Mouse (Mus musculus): Measurements from ENCODE around the gene Cuedc1. TPM values are rescaled to one million over a fixed set of nuclear protein-coding genes. Genes with fewer than 3 reads are reported as not detected.
A peak's percentile ranks its signal among the peaks of the same experiment; 100 is the strongest.

Gene Cuedc1
- polyA plus RNA-seq, 1 experiment from 2014 or later = 14.6 TPM

GRCm38 (mm10) chr11:88161651-88162362, 63.9 kb downstream of the Cuedc1 start:
- Histone ChIP-seq H3K4me3 (ENCODE audit: low read length) (peak overlapping the region; percentile 35), H3K27me3 (ENCODE audit: insufficient read depth, low read length) (no peaks in the 10 kb centered on the region), H3K36me3 (ENCODE audit: insufficient read depth, low read length) (no peaks in the 10 kb centered on the region), H3K9ac (replicated peaks; ENCODE audit: low read length) (peak overlapping the region; percentile 65), H3K9me3 (ENCODE audit: low read length) (no peaks in the 10 kb centered on the region), H3K27ac (ENCODE audit: low read length) (peak overlapping the region; percentile 90), H3K4me2 (replicated peaks; ENCODE audit: low read depth, low read length) (peak overlapping the region; percentile 64), H3K4me1 (ENCODE audit: insufficient read depth, low read length) (peaks cover 65% of the 10 kb centered on the region)
- 4% methylated on average over 12 of the region's 15 CpGs for WGBS
- ATAC-seq (ENCODE audit: low FRiP score, low TSS enrichment) = peak; percentile 62

DNA sequence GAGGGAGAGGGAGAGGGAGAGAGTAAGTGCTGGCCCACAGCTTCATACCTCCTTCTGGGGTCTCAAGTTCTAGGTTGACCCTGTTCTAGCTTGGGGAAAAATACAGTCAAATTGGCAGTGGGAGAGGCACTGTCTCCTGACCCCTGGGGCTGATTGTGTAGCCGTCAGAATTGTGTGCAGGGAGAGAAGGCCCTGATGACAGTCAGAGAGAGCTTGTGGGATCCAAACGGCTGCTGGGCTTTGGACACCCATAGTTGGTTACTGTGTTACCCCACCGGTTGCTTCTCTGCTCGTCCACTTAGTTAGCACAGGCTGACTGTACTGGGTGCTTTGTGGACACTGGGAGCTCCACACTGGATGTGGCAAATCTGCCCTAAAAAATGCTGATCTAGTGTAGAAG, 64.9 kb downstream of the Cuedc1 start:
- Histone ChIP-seq H3K4me1 (ENCODE audit: insufficient read depth, low read length) (peaks cover 62% of the 10 kb centered on the region), H3K4me2 (replicated peaks; ENCODE audit: low read depth, low read length) (no peak overlapping the region), H3K4me3 (ENCODE audit: low read length) (no peak overlapping the region), H3K9ac (replicated peaks; ENCODE audit: low read length) (no peak overlapping the region), H3K36me3 (ENCODE audit: insufficient read depth, low read length) (no peaks in the 10 kb centered on the region), H3K27ac (ENCODE audit: low read length) (no peak overlapping the region), H3K27me3 (ENCODE audit: insufficient read depth, low read length) (no peaks in the 10 kb centered on the region), H3K9me3 (ENCODE audit: low read length) (no peaks in the 10 kb centered on the region)
- 59% methylated on average over 4 of the region's 4 CpGs for WGBS
- ATAC-seq (ENCODE audit: low FRiP score, low TSS enrichment) = no peak

DNA sequence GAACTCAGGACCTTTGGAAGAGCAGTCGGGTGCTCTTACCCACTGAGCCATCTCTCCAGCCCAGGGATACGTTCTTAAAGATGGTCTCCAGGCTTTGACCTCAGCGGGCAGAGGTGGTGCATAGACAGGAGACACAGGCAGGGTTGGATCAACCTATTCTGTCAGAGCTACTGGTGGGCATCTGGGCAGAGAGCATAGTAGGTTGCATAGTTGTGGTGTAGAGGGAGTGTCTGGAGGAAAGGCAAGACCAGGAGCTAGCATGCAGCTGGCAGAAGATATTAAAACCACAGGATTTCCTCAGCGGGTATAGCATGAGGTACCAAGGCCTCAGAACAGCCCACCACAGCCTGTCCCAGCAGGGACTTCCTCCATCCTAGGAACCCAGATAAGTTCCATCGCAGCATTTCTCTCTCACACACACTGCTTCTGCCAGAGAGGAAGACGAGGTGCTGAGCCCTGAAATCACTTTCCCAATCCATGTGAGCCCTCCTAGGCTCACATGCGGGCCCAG, 66.4 kb downstream of the Cuedc1 start:
- no peak overlapping the region; the same call in 1 of the 2 replicates for H3K4me2 ChIP-seq (replicated peaks; ENCODE audit: low read depth, low read length)
- no peak overlapping the region for H3K4me3 ChIP-seq (ENCODE audit: low read length)
- no peaks in the 10 kb centered on the region for H3K27me3 ChIP-seq (ENCODE audit: insufficient read depth, low read length)
- H3K9me3 ChIP-seq (ENCODE audit: low read length) = no peaks in the 10 kb centered on the region
- no peak for ATAC-seq (ENCODE audit: low FRiP score, low TSS enrichment)
- H3K36me3 ChIP-seq (ENCODE audit: insufficient read depth, low read length) = no peaks in the 10 kb centered on the region
- H3K9ac ChIP-seq (replicated peaks; ENCODE audit: low read length) = peak overlapping the region; percentile 48
- peak overlapping the region; percentile 83 for H3K27ac ChIP-seq (ENCODE audit: low read length)
- H3K4me1 ChIP-seq (ENCODE audit: insufficient read depth, low read length) = peaks cover 53% of the 10 kb centered on the region
- 73% methylated on average over 7 of the region's 7 CpGs for WGBS

GRCm38 (mm10) chr11:88164801-88165377, 67.0 kb downstream of the Cuedc1 start:
- H3K4me2 ChIP-seq (replicated peaks; ENCODE audit: low read depth, low read length) = no peak overlapping the region; the same call in 1 of the 2 replicates
- ATAC-seq (ENCODE audit: low FRiP score, low TSS enrichment) = peak; percentile 12; the same call in 1 of the 2 replicates
- H3K9ac ChIP-seq (replicated peaks; ENCODE audit: low read length) = peak overlapping the region; percentile 48
- no peaks in the 10 kb centered on the region for H3K9me3 ChIP-seq (ENCODE audit: low read length)
- no peak overlapping the region for H3K4me3 ChIP-seq (ENCODE audit: low read length)
- WGBS = 13% methylated on average over 15 of the region's 15 CpGs
- H3K4me1 ChIP-seq (ENCODE audit: insufficient read depth, low read length) = peaks cover 54% of the 10 kb centered on the region
- peak overlapping the region; percentile 83 for H3K27ac ChIP-seq (ENCODE audit: low read length)
- no peaks in the 10 kb centered on the region for H3K36me3 ChIP-seq (ENCODE audit: insufficient read depth, low read length)
- H3K27me3 ChIP-seq (ENCODE audit: insufficient read depth, low read length) = no peaks in the 10 kb centered on the region

DNA sequence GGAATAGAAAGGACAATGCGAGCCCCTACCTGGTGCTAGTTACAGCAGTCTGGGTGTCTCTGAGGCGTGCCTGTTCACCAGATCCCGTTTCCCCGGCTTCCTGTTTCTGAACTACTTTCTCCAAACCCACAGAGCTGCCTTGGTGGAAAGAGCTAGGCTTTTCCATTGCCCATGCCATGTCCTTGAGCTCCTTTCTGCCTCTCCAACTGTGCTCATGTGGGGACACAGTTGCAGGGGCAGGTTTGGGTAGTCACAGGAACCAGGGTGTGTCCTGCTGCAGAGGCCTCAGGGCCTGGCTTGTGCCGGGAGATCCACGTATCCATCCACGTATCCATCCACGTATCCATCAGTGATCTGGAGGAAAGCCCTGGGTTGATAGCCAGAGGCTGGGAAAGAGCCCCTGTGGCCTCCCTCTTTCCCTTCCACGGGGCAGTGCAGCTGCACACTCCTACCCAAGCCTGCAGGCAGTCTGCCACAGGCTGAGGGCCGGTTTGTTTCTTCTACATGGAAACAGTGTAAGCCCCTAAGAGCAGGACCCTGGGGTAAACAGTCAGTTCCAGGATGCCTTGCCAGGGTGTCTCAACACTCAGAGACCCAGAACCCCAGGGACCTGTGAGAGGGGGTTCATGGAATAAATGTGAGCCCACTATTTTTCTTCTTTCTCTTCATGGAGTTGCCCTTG, 68.0 kb downstream of the Cuedc1 start:
- H3K9ac ChIP-seq (replicated peaks; ENCODE audit: low read length) = 0 out of 2 replicates have a peak overlapping the region, but pooled peaks have one; percentile 48
- WGBS = 55% methylated on average over 10 of the region's 10 CpGs
- H3K4me2 ChIP-seq (replicated peaks; ENCODE audit: low read depth, low read length) = no peak overlapping the region
- ATAC-seq (ENCODE audit: low FRiP score, low TSS enrichment) = no peak
- H3K36me3 ChIP-seq (ENCODE audit: insufficient read depth, low read length) = no peaks in the 10 kb centered on the region
- H3K27me3 ChIP-seq (ENCODE audit: insufficient read depth, low read length) = no peaks in the 10 kb centered on the region
- H3K4me3 ChIP-seq (ENCODE audit: low read length) = no peak overlapping the region
- peak overlapping the region; percentile 83 for H3K27ac ChIP-seq (ENCODE audit: low read length)
- no peaks in the 10 kb centered on the region for H3K9me3 ChIP-seq (ENCODE audit: low read length)
- H3K4me1 ChIP-seq (ENCODE audit: insufficient read depth, low read length) = peaks cover 47% of the 10 kb centered on the region

DNA sequence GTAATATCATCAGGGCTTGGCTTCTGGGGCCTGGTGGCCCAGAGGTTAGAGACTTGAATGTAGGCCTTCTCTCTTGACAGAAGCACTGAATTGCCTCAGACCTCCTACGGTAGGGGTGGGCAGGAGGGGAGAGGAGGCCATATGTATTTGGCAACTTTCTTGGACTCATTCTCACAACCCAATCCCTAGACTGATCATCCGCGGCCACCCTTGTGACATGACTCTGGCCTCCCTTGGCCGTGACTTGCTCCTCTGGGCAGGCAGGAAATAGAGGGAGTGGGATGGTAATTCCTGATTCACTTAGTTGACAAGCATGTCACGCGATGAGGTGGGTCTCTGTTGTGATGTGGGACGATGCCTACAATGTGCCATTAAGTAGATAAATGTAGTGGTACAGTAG, 68.6 kb downstream of the Cuedc1 start:
- no peak overlapping the region for H3K9ac ChIP-seq (replicated peaks; ENCODE audit: low read length)
- no peak for ATAC-seq (ENCODE audit: low FRiP score, low TSS enrichment)
- H3K36me3 ChIP-seq (ENCODE audit: insufficient read depth, low read length) = no peaks in the 10 kb centered on the region
- peaks cover 43% of the 10 kb centered on the region for H3K4me1 ChIP-seq (ENCODE audit: insufficient read depth, low read length)
- no peak overlapping the region for H3K4me3 ChIP-seq (ENCODE audit: low read length)
- no peak overlapping the region for H3K4me2 ChIP-seq (replicated peaks; ENCODE audit: low read depth, low read length)
- no peaks in the 10 kb centered on the region for H3K9me3 ChIP-seq (ENCODE audit: low read length)
- no peaks in the 10 kb centered on the region for H3K27me3 ChIP-seq (ENCODE audit: insufficient read depth, low read length)
- WGBS = 76% methylated on average over 7 of the region's 7 CpGs
- H3K27ac ChIP-seq (ENCODE audit: low read length) = no peak overlapping the region

DNA sequence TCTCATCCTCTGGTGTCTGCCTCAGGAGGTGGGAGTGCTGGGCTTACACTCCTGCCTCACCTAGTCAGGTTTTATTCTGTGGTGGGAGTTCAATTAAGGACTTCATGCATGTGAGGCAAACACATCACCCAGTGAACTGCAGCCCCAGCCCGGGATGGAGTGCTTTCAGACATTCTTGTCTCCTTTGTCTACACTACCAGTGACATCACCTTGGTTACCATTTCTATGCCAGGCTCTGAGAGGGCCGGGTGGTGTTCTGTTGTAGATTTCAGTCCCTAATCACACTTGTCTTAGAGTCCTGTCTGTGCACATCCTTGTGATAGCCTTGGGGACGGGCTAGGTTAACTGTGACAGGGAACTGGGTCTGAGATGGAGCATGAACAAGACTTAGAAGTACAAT, 70.8 kb downstream of the Cuedc1 start:
- ATAC-seq (ENCODE audit: low FRiP score, low TSS enrichment) = no peak
- H3K36me3 ChIP-seq (ENCODE audit: insufficient read depth, low read length) = no peaks in the 10 kb centered on the region
- WGBS = 80% methylated on average over 3 of the region's 3 CpGs
- H3K4me2 ChIP-seq (replicated peaks; ENCODE audit: low read depth, low read length) = no peak overlapping the region
- H3K27me3 ChIP-seq (ENCODE audit: insufficient read depth, low read length) = no peaks in the 10 kb centered on the region
- H3K9ac ChIP-seq (replicated peaks; ENCODE audit: low read length) = no peak overlapping the region
- no peak overlapping the region for H3K4me3 ChIP-seq (ENCODE audit: low read length)
- no peaks in the 10 kb centered on the region for H3K9me3 ChIP-seq (ENCODE audit: low read length)
- H3K27ac ChIP-seq (ENCODE audit: low read length) = no peak overlapping the region
- H3K4me1 ChIP-seq (ENCODE audit: insufficient read depth, low read length) = peaks cover 46% of the 10 kb centered on the region

DNA sequence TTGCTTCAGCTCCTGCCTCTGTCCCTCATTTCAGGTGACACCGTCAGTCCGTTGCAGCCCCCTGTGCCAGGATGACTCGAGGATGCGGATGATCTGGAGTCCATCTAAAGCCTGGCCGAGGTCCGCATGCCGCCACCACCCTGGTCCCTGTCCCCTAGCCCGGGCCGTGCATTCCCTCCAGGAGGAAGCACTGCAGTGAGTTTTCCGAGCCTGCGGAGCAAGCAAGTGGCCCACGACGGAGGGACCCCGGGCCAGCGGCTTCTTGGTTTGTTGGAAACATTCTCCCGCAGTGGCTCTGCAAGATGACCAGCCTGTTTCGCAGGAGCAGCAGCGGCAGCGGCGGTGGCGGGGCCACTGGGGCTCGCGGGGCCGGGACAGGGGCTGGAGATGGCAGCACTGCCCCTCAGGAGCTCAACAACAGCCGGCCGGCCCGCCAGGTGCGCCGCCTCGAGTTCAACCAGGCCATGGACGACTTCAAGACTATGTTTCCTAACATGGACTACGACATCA, 71.7 kb downstream of the Cuedc1 start:
- no peak for ATAC-seq (ENCODE audit: low FRiP score, low TSS enrichment)
- 26% methylated on average over 32 of the region's 32 CpGs for WGBS
- Histone ChIP-seq H3K9ac (replicated peaks; ENCODE audit: low read length) (0 out of 2 replicates have a peak overlapping the region, but pooled peaks have one; percentile 15), H3K4me1 (ENCODE audit: insufficient read depth, low read length) (peaks cover 46% of the 10 kb centered on the region), H3K27me3 (ENCODE audit: insufficient read depth, low read length) (no peaks in the 10 kb centered on the region), H3K4me3 (ENCODE audit: low read length) (0 out of 2 replicates have a peak overlapping the region, but pooled peaks have one; percentile 7), H3K4me2 (replicated peaks; ENCODE audit: low read depth, low read length) (peak overlapping the region; percentile 30; the same call in 1 of the 2 replicates), H3K9me3 (ENCODE audit: low read length) (no peaks in the 10 kb centered on the region), H3K36me3 (ENCODE audit: insufficient read depth, low read length) (0 out of 2 replicates have a peak, but pooled peaks cover 2% of the 10 kb centered on the region), H3K27ac (ENCODE audit: low read length) (no peak overlapping the region)

GRCm38 (mm10) chr11:88170606-88171005, 72.7 kb downstream of the Cuedc1 start:
- H3K9me3 ChIP-seq (ENCODE audit: low read length) = no peaks in the 10 kb centered on the region
- no peak overlapping the region for H3K4me2 ChIP-seq (replicated peaks; ENCODE audit: low read depth, low read length)
- ATAC-seq (ENCODE audit: low FRiP score, low TSS enrichment) = no peak
- H3K4me1 ChIP-seq (ENCODE audit: insufficient read depth, low read length) = peaks cover 36% of the 10 kb centered on the region
- no peaks in the 10 kb centered on the region for H3K27me3 ChIP-seq (ENCODE audit: insufficient read depth, low read length)
- WGBS = 80% methylated on average over 3 of the region's 3 CpGs
- H3K4me3 ChIP-seq (ENCODE audit: low read length) = no peak overlapping the region
- H3K9ac ChIP-seq (replicated peaks; ENCODE audit: low read length) = no peak overlapping the region
- no peak overlapping the region for H3K27ac ChIP-seq (ENCODE audit: low read length)
- H3K36me3 ChIP-seq (ENCODE audit: insufficient read depth, low read length) = 0 out of 2 replicates have a peak, but pooled peaks cover 2% of the 10 kb centered on the region
